Mouse (Mus musculus): ENCODE results near the gene Hagh. TPM values are rescaled to one million over a fixed set of nuclear protein-coding genes. Genes with fewer than 3 reads are reported as not detected.
A peak's percentile ranks its signal among the peaks of the same experiment; 100 is the strongest.

The Hagh gene
- polyA plus RNA-seq, 1 experiment from 2014 or later = 69.1 TPM

DNA sequence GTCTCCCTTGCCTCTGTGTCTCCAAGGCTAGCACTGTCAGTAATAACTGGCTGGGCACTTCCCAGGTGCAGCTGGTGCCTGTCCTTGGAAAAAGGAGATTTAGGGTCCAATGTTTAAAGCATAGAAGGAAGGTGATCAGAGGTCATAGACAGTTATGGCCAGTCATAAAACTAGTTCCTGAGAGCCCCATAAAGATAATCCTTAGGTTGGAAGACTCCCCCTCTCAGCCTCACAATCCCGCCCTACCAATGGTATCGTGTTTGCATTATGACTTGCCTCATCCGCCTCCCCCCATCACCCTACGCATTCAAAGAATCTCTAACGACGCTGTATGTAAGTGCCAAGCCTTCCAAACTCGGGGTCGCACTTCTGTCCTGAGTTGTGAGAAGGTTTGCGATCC is 4.6 kb downstream of the Hagh start:
- H3K27ac ChIP-seq (ENCODE audit: low read length) = 0 out of 2 replicates have a peak overlapping the region, but pooled peaks have one; percentile 9
- ATAC-seq (replicated peaks; ENCODE audit: extremely low read depth, insufficient read depth, low FRiP score) = no peak
- H3K9me3 ChIP-seq (replicated peaks; ENCODE audit: control insufficient read depth, low read length) = no peaks in the 10 kb centered on the region
- peak overlapping the region; percentile 58 for H3K4me2 ChIP-seq (ENCODE audit: low read depth, low read length)
- peaks cover 12% of the 10 kb centered on the region for H3K4me1 ChIP-seq (ENCODE audit: control insufficient read depth, insufficient read depth, low read length)
- H3K9ac ChIP-seq (ENCODE audit: low read length) = peak overlapping the region; percentile 39; the same call in 1 of the 2 replicates
- 0 out of 2 replicates have a peak overlapping the region, but pooled peaks have one; percentile 7 for H3K4me3 ChIP-seq (ENCODE audit: low read length)
- 41% methylated on average over 9 of the region's 9 CpGs for WGBS
- H3K27me3 ChIP-seq (ENCODE audit: control insufficient read depth, insufficient read depth, low read length) = peaks cover 5% of the 10 kb centered on the region; the same call in 1 of the 2 replicates
- H3K36me3 ChIP-seq (ENCODE audit: control insufficient read depth, insufficient read depth) = no peaks in the 10 kb centered on the region

GRCm38 (mm10) chr17:24847386-24847785 is 7.4 kb downstream of the Hagh start:
- H3K4me3 ChIP-seq (ENCODE audit: low read length) = no peak overlapping the region
- H3K36me3 ChIP-seq (ENCODE audit: control insufficient read depth, insufficient read depth) = no peaks in the 10 kb centered on the region
- H3K9me3 ChIP-seq (replicated peaks; ENCODE audit: control insufficient read depth, low read length) = no peaks in the 10 kb centered on the region
- WGBS = 98% methylated on average over 1 of the region's 1 CpGs
- ATAC-seq (replicated peaks; ENCODE audit: extremely low read depth, insufficient read depth, low FRiP score) = no peak
- H3K27ac ChIP-seq (ENCODE audit: low read length) = no peak overlapping the region
- H3K4me1 ChIP-seq (ENCODE audit: control insufficient read depth, insufficient read depth, low read length) = peaks cover 20% of the 10 kb centered on the region
- no peak overlapping the region for H3K9ac ChIP-seq (ENCODE audit: low read length)
- H3K27me3 ChIP-seq (ENCODE audit: control insufficient read depth, insufficient read depth, low read length) = no peaks in the 10 kb centered on the region; the same call in 1 of the 2 replicates
- no peak overlapping the region for H3K4me2 ChIP-seq (ENCODE audit: low read depth, low read length)

DNA sequence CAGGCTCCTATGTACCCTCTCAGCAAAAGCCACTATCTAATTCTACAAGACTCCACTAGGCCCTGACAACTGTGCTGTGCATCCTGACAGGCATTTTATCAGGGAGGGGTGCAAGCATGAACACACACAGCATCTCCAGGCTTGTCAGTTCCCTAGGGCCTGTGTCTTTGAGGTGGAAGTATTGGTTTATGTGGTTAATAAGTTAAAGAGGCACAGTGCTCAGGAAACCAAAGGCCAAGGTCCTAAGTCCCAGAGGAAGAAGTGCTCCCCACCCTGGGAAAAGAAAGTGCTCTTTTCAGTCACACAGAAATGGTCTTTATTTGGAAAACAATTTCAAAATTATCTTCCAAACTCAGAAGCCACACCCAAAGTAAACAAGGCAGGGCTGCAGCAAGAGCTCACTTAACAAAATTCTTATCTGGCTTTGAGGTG is 8.7 kb downstream of the Hagh start:
- Histone ChIP-seq H3K36me3 (ENCODE audit: control insufficient read depth, insufficient read depth) (peaks cover 5% of the 10 kb centered on the region; the same call in 1 of the 2 replicates), H3K4me1 (ENCODE audit: control insufficient read depth, insufficient read depth, low read length) (peaks cover 20% of the 10 kb centered on the region), H3K4me3 (ENCODE audit: low read length) (peak overlapping the region; percentile 46), H3K27ac (ENCODE audit: low read length) (peak overlapping the region; percentile 72), H3K27me3 (ENCODE audit: control insufficient read depth, insufficient read depth, low read length) (no peaks in the 10 kb centered on the region; the same call in 1 of the 2 replicates), H3K9me3 (replicated peaks; ENCODE audit: control insufficient read depth, low read length) (no peaks in the 10 kb centered on the region), H3K4me2 (ENCODE audit: low read depth, low read length) (peak overlapping the region; percentile 84), H3K9ac (ENCODE audit: low read length) (peak overlapping the region; percentile 83)
- ATAC-seq (replicated peaks; ENCODE audit: extremely low read depth, insufficient read depth, low FRiP score) = no peak

DNA sequence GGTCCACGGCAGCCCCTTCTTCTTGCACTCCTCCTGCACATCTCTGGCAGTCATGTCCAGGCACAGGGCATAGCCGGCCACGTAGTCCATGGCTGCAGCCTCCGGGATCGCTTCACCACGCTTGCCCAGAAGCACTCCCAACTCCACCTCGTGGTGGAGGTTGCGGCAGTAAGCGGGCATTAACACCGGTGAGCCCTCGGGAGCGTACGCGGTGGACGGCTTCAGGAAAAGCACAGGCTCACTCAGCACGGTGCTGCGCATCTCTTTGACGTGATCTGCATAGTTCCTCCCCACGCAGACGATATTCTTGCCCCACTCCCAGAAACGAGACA is 9.8 kb downstream of the Hagh start:
- Histone ChIP-seq H3K9ac (ENCODE audit: low read length) (peak overlapping the region; percentile 83), H3K4me3 (ENCODE audit: low read length) (peak overlapping the region; percentile 84), H3K9me3 (replicated peaks; ENCODE audit: control insufficient read depth, low read length) (no peaks in the 10 kb centered on the region), H3K4me2 (ENCODE audit: low read depth, low read length) (peak overlapping the region; percentile 84), H3K4me1 (ENCODE audit: control insufficient read depth, insufficient read depth, low read length) (peaks cover 18% of the 10 kb centered on the region), H3K27me3 (ENCODE audit: control insufficient read depth, insufficient read depth, low read length) (no peaks in the 10 kb centered on the region; the same call in 1 of the 2 replicates), H3K27ac (ENCODE audit: low read length) (peak overlapping the region; percentile 95), H3K36me3 (ENCODE audit: control insufficient read depth, insufficient read depth) (peaks cover 6% of the 10 kb centered on the region; the same call in 1 of the 2 replicates)
- peak; percentile 51 for ATAC-seq (replicated peaks; ENCODE audit: extremely low read depth, insufficient read depth, low FRiP score)
- WGBS = under 1% methylated on average over 21 of the region's 21 CpGs

DNA sequence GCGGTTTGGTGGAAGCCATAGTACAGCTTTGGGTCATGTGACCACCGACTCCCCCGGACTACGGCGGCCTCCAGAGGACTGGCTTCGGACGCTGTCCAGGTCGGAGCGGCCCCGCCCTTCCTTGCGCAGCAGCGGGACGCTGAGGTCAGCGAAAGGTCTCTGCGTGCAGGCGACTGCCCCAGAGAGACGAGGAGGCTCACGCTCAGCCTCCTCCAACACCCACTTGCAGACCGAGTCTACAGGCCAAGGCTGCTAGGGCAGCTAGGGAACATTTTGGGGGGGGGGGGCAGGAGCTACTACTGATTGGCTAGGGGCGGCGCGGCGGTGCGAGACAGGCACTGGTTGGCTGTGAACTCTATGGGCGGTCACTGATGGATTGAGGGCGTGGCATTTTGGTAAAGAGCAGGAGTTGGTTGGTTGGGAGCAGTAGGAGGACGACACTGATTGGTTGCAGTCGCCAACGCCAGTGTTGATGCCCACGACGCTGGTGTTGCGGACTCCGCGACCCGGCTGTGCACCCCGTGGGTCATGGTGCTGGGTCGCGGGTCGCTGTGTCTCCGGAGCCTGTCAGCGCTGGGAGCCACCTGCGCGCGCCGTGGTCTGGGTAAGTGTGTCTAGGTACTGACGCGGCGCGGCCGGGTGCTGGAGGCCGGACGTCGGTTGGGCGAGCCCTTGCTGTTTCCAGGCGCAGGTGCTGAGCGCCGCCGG is 10.3 kb downstream of the Hagh start, which contains the start of gene Fahd1:
Gene Fahd1 (minus strand): TSS at position 300 of the 708 bp plus-strand sequence.
- H3K9me3 ChIP-seq (replicated peaks; ENCODE audit: control insufficient read depth, low read length) = no peaks in the 10 kb centered on the region
- H3K36me3 ChIP-seq (ENCODE audit: control insufficient read depth, insufficient read depth) = peaks cover 6% of the 10 kb centered on the region; the same call in 1 of the 2 replicates
- H3K4me2 ChIP-seq (ENCODE audit: low read depth, low read length) = peak within 1 kb of the TSS; percentile 84
- peaks cover 14% of the 10 kb centered on the region for H3K4me1 ChIP-seq (ENCODE audit: control insufficient read depth, insufficient read depth, low read length)
- H3K27ac ChIP-seq (ENCODE audit: low read length) = peak within 1 kb of the TSS; percentile 95
- peak; percentile 97 for ATAC-seq (replicated peaks; ENCODE audit: extremely low read depth, insufficient read depth, low FRiP score)
- peak within 1 kb of the TSS; percentile 83 for H3K9ac ChIP-seq (ENCODE audit: low read length)
- peak within 1 kb of the TSS; percentile 84 for H3K4me3 ChIP-seq (ENCODE audit: low read length)
- H3K27me3 ChIP-seq (ENCODE audit: control insufficient read depth, insufficient read depth, low read length) = no peaks in the 10 kb centered on the region; the same call in 1 of the 2 replicates
- under 1% methylated on average over 58 of the region's 58 CpGs for WGBS

DNA sequence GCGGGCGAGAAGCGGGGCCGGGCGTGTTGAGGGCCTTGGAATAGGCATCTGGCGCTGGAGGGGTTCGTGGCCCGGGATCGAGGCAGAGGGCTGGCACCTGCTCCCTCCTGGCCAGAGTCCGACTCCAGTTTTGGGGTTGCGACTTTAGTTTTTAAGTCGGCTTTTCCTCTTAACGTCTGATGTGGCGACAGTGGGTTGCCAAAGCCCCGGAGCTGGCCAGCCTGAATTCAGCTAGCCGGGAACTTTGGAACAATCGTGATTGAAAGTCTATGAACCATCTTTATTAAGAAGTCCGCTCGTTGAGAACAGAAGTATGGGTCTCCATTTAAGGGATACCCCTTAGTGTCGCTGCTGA is 10.8 kb downstream of the Hagh start:
- H3K9me3 ChIP-seq (replicated peaks; ENCODE audit: control insufficient read depth, low read length) = no peaks in the 10 kb centered on the region
- H3K27ac ChIP-seq (ENCODE audit: low read length) = peak overlapping the region; percentile 95
- peak overlapping the region; percentile 78 for H3K9ac ChIP-seq (ENCODE audit: low read length)
- H3K27me3 ChIP-seq (ENCODE audit: control insufficient read depth, insufficient read depth, low read length) = no peaks in the 10 kb centered on the region; the same call in 1 of the 2 replicates
- H3K4me2 ChIP-seq (ENCODE audit: low read depth, low read length) = peak overlapping the region; percentile 84
- WGBS = 2% methylated on average over 20 of the region's 20 CpGs
- H3K36me3 ChIP-seq (ENCODE audit: control insufficient read depth, insufficient read depth) = peaks cover 6% of the 10 kb centered on the region; the same call in 1 of the 2 replicates
- H3K4me1 ChIP-seq (ENCODE audit: control insufficient read depth, insufficient read depth, low read length) = peaks cover 14% of the 10 kb centered on the region
- no peak for ATAC-seq (replicated peaks; ENCODE audit: extremely low read depth, insufficient read depth, low FRiP score)
- H3K4me3 ChIP-seq (ENCODE audit: low read length) = peak overlapping the region; percentile 84

DNA sequence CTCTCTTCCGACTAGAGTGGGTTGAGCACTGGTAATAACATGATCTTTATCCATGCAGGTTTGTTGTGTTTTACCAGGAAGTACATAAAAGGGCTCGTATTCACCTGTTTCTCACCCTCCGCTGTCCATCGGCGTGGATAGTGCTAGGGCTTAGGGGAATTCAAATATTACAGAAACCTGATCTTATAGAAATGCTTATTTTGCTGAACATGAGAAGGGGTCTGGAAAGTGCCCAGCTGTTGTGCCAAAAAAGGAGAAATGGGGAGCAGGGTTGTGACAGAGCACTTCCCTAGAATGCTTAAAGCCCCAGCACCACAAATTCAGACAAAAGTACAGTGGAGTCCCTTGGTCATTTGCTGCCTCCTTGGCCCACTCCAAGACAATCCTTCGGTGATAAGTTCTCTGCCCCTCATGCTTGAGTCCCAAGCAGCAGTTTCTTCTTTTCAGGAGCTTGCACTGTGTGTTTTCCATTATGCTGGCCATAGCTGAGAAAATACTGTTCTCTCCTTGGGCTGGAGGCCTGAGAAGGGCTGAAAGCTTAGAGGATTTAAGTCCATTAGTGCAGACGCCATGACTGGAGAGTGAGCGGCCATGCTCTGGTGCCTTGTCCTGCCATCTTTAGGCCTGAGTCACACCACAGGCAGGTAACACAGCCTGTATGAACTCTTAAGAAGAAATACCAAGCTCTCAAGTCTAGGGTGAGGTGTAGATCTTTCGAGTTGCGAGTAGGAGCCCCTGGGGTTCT is 11.6 kb downstream of the Hagh start:
- Histone ChIP-seq H3K36me3 (ENCODE audit: control insufficient read depth, insufficient read depth) (peaks cover 6% of the 10 kb centered on the region; the same call in 1 of the 2 replicates), H3K4me1 (ENCODE audit: control insufficient read depth, insufficient read depth, low read length) (peaks cover 14% of the 10 kb centered on the region), H3K9me3 (replicated peaks; ENCODE audit: control insufficient read depth, low read length) (no peaks in the 10 kb centered on the region), H3K9ac (ENCODE audit: low read length) (peak overlapping the region; percentile 78; the same call in 1 of the 2 replicates), H3K4me2 (ENCODE audit: low read depth, low read length) (peak overlapping the region; percentile 84), H3K4me3 (ENCODE audit: low read length) (peak overlapping the region; percentile 84), H3K27ac (ENCODE audit: low read length) (no peak overlapping the region), H3K27me3 (ENCODE audit: control insufficient read depth, insufficient read depth, low read length) (no peaks in the 10 kb centered on the region; the same call in 1 of the 2 replicates)
- WGBS = 77% methylated on average over 10 of the region's 10 CpGs
- no peak for ATAC-seq (replicated peaks; ENCODE audit: extremely low read depth, insufficient read depth, low FRiP score)

GRCm38 (mm10) chr17:24855838-24856464 is 16.0 kb downstream of the Hagh start:
- Histone ChIP-seq H3K36me3 (ENCODE audit: control insufficient read depth, insufficient read depth) (peaks cover 12% of the 10 kb centered on the region; the same call in 1 of the 2 replicates), H3K27me3 (ENCODE audit: control insufficient read depth, insufficient read depth, low read length) (no peaks in the 10 kb centered on the region; the same call in 1 of the 2 replicates), H3K4me3 (ENCODE audit: low read length) (no peak overlapping the region), H3K9me3 (replicated peaks; ENCODE audit: control insufficient read depth, low read length) (no peaks in the 10 kb centered on the region), H3K4me2 (ENCODE audit: low read depth, low read length) (no peak overlapping the region), H3K4me1 (ENCODE audit: control insufficient read depth, insufficient read depth, low read length) (peaks cover 6% of the 10 kb centered on the region; the same call in 1 of the 2 replicates), H3K9ac (ENCODE audit: low read length) (no peak overlapping the region), H3K27ac (ENCODE audit: low read length) (no peak overlapping the region)
- 77% methylated on average over 3 of the region's 3 CpGs for WGBS
- no peak for ATAC-seq (replicated peaks; ENCODE audit: extremely low read depth, insufficient read depth, low FRiP score)

Measured in heart, embryonic 16.5 days (tissue).